Mouse (Mus musculus) midbrain, embryonic 12.5 days (tissue): ENCODE data around the gene Polr3h. TPM values are rescaled to one million over a fixed set of nuclear protein-coding genes. Genes with fewer than 3 reads are reported as not detected.

ENCODE experiments used
- ATAC-seq: fragments of 200-750 bp; cut with Nextera tagmentation; 2 replicates; pipeline ENCODE4 v1.8.0; 2017; ENCODE audit warnings: low read depth, moderate TSS enrichment, moderate library complexity; ENCODE audit not compliant: low FRiP score
- H3K27ac ChIP-seq: fragments of 300-500 bp; sonication (generic); replicated peaks from 2 replicates; pipeline ENCODE4 v1.5.1; 2016; ENCODE audit warnings: mild to moderate bottlenecking
- H3K27me3 ChIP-seq: fragments of 300-500 bp; sonication (generic); 2 replicates; pipeline ENCODE4 v1.6.1; 2016; ENCODE audit warnings: mild to moderate bottlenecking
- H3K36me3 ChIP-seq: fragments of 300-500 bp; sonication (generic); 2 replicates; pipeline ENCODE4 v1.6.1; 2016
- H3K4me1 ChIP-seq: fragments of 300-500 bp; sonication (generic); 2 replicates; pipeline ENCODE4 v1.6.1; 2016
- H3K4me2 ChIP-seq: fragments of 300-500 bp; sonication (generic); replicated peaks from 2 replicates; pipeline ENCODE4 v1.6.1; 2016; ENCODE audit warnings: mild to moderate bottlenecking, moderate library complexity
- H3K4me3 ChIP-seq: fragments of 300-500 bp; sonication (generic); 2 replicates; pipeline ENCODE4 v1.5.1; 2016; ENCODE audit warnings: mild to moderate bottlenecking
- H3K9ac ChIP-seq: fragments of 300-500 bp; sonication (generic); replicated peaks from 2 replicates; pipeline ENCODE4 v1.6.1; 2016; ENCODE audit warnings: mild to moderate bottlenecking, moderate library complexity
- H3K9me3 ChIP-seq: fragments of 300-500 bp; sonication (generic); 2 replicates; pipeline ENCODE4 v1.6.1; 2016; ENCODE audit warnings: mild to moderate bottlenecking
- WGBS: fragments of 180-500 bp; shearing (Covaris S2); methylation state at CpG from one replicate; pipeline ENCODE4 v1.1.7; 2016; 5-methylcytosine and 5-hydroxymethylcytosine counted together
- polyA plus RNA-seq: library from polyadenylated mRNA; unstranded; fragments of >200 nt; fragmentation: Nextera tagmentation; extraction: Ambion mirVana; gene quantifications from 2 replicates; pipeline ENCODE4 v1.2.1, GENCODE M21; 2016

The Polr3h gene
- polyA plus RNA-seq, 1 experiment from 2014 or later: 71.6 TPM

- Histone ChIP-seq H3K9me3 (no peaks in the 10 kb centered on the region), H3K4me1 (peaks cover 26% of the 10 kb centered on the region), H3K9ac (peak within 1 kb of the TSS; percentile 86), H3K4me2 (peak within 1 kb of the TSS; percentile 96), H3K36me3 (peaks cover 5% of the 10 kb centered on the region; the same call in 1 of the 2 replicates), H3K4me3 (peak within 1 kb of the TSS; percentile 91), H3K27ac (peak within 1 kb of the TSS; percentile 85), H3K27me3 (no peaks in the 10 kb centered on the region)
- WGBS: under 1% methylated on average over 44 of the region's 44 CpGs
- ATAC-seq: no peak; the same call in 1 of the 2 replicates
These were observed 67.3 kb downstream of the Polr3h start, which contains the start of gene Tob2 for GRCm38 (mm10) chr15:81858517-81859329. TSS of gene Tob2 (minus strand) at chr15:81858796.

GRCm38 (mm10) chr15:81858138-81858516 is 67.9 kb downstream of the Polr3h start:
- peak; percentile 14; the same call in 1 of the 2 replicates for ATAC-seq
- H3K9ac ChIP-seq: peak overlapping the region; percentile 86

DNA sequence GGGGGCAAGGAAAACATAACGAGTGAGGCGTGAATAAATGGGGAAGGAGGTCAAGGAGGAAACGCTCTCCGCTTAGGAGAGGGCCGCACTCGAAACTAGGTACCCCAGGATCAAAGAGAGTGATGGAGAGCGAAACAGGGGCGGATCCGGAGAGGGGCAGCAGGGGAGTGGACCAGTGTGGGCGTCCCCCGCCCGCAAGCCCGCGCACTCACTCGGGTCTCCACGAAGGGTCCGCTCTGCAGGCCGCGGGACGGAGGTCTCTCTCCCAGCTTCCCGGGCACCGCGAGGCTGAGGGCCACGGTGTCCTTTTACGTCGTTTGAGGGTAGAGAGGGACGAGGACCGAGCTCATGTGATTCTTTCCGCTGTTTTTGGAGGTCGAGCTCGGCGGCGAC is 68.3 kb downstream of the Polr3h start:
- Histone ChIP-seq H3K27me3 (no peaks in the 10 kb centered on the region), H3K4me3 (peak overlapping the region; percentile 91), H3K4me2 (peak overlapping the region; percentile 96), H3K4me1 (peaks cover 26% of the 10 kb centered on the region), H3K27ac (peak overlapping the region; percentile 85), H3K36me3 (peaks cover 9% of the 10 kb centered on the region; the same call in 1 of the 2 replicates), H3K9me3 (no peaks in the 10 kb centered on the region), H3K9ac (peak overlapping the region; percentile 86)
- no peak for ATAC-seq
- WGBS: under 1% methylated on average over 30 of the region's 33 CpGs

More at GRCm38 (mm10) chr15:81858138-81858516, 67.9 kb downstream of the Polr3h start:
- peak overlapping the region; percentile 85 for H3K27ac ChIP-seq
- H3K36me3 ChIP-seq: peaks cover 5% of the 10 kb centered on the region; the same call in 1 of the 2 replicates
- H3K9me3 ChIP-seq: no peaks in the 10 kb centered on the region
- peaks cover 26% of the 10 kb centered on the region for H3K4me1 ChIP-seq
- peak overlapping the region; percentile 96 for H3K4me2 ChIP-seq
- WGBS: under 1% methylated on average over 23 of the region's 23 CpGs
- H3K27me3 ChIP-seq: no peaks in the 10 kb centered on the region
- peak overlapping the region; percentile 91 for H3K4me3 ChIP-seq

GRCm38 (mm10) chr15:81856938-81857723 is 68.9 kb downstream of the Polr3h start:
- Histone ChIP-seq H3K4me2 (peak overlapping the region; percentile 96), H3K4me3 (peak overlapping the region; percentile 91), H3K27ac (peak overlapping the region; percentile 85), H3K4me1 (peaks cover 26% of the 10 kb centered on the region), H3K9ac (peak overlapping the region; percentile 86), H3K36me3 (peaks cover 14% of the 10 kb centered on the region; the same call in 1 of the 2 replicates), H3K27me3 (no peaks in the 10 kb centered on the region), H3K9me3 (no peaks in the 10 kb centered on the region)
- under 1% methylated on average over 14 of the region's 14 CpGs for WGBS
- no peak for ATAC-seq

DNA sequence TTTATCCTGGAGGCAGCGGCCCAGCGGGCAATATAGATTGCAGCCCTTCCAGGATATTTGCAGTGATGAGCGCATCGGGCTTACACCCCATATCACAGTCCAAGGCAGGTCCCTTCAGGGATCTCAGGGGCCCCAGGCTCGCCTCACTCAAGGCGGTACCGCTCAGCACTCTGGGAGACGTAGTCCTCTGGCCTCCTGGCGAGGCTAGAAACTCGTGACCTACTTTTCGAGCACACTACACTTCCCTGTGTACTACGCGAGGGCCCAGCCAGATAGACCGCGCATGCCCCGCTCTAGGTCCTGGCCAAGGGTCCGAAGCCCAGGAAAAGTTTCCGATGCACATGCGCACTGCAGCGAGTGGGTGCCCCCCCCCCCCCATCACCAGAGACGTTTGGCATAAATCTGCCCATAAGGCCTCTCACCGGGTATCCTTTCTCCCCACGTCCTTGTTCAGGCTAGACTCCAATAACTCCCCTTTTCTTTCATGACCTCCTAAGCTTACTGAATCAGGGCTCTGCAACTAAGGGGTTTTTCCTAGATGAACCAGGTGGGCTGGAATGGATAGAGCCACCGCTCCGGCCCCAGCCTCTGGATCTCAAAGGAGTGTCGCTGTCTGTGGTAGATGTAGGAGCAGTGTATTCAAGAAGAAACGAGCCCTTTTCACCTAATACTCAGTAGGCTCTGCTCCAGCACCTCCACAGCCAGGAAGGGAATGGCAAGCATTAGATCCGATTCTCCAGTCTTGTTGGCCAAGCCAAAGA is 69.8 kb downstream of the Polr3h start:
- Histone ChIP-seq H3K27ac (peak overlapping the region; percentile 85), H3K4me1 (peaks cover 26% of the 10 kb centered on the region), H3K9ac (peak overlapping the region; percentile 86), H3K4me2 (peak overlapping the region; percentile 96), H3K36me3 (peaks cover 22% of the 10 kb centered on the region), H3K4me3 (peak overlapping the region; percentile 91), H3K9me3 (no peaks in the 10 kb centered on the region), H3K27me3 (no peaks in the 10 kb centered on the region)
- WGBS: 0% methylated on average over 28 of the region's 28 CpGs
- ATAC-seq: peak; percentile 92

DNA sequence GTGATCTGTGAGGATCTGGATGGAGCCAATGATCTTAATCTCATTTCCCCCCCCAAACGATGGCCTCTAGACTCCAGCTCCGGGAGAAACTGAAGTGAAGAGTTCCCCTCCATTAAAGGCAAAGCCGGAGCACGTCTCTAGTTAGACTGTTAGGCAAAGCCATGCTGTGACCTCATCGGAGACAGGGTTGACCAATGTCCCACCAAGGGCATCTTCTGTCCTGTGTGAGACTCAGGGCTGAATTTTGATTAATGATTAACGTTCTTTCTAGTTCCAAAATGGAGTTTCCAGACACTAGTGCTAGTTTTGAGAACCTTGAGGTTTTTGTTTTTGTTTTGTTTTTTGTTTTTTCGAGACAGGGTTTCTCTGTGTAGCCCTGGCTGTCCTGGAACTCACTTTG is 73.0 kb downstream of the Polr3h start:
- 93% methylated on average over 7 of the region's 7 CpGs for WGBS
- Histone ChIP-seq H3K9ac (no peak overlapping the region), H3K27me3 (no peaks in the 10 kb centered on the region), H3K4me2 (no peak overlapping the region), H3K9me3 (no peaks in the 10 kb centered on the region), H3K4me3 (no peak overlapping the region), H3K36me3 (peaks cover 47% of the 10 kb centered on the region), H3K27ac (no peak overlapping the region), H3K4me1 (peaks cover 16% of the 10 kb centered on the region)
- ATAC-seq: no peak

- no peaks in the 10 kb centered on the region for H3K9me3 ChIP-seq
- ATAC-seq: no peak
- H3K4me1 ChIP-seq: peaks cover 16% of the 10 kb centered on the region
- H3K27me3 ChIP-seq: no peaks in the 10 kb centered on the region
- no peak overlapping the region for H3K4me2 ChIP-seq
- H3K36me3 ChIP-seq: peaks cover 52% of the 10 kb centered on the region
- 93% methylated on average over 9 of the region's 9 CpGs for WGBS
- no peak overlapping the region for H3K27ac ChIP-seq
- no peak overlapping the region for H3K4me3 ChIP-seq
- H3K9ac ChIP-seq: no peak overlapping the region
These were observed 73.5 kb downstream of the Polr3h start for GRCm38 (mm10) chr15:81852411-81853000.

- no peak overlapping the region for H3K27ac ChIP-seq
- H3K4me1 ChIP-seq: peaks cover 9% of the 10 kb centered on the region; the same call in 1 of the 2 replicates
- no peaks in the 10 kb centered on the region for H3K27me3 ChIP-seq
- peaks cover 53% of the 10 kb centered on the region for H3K36me3 ChIP-seq
- WGBS: 96% methylated on average over 15 of the region's 15 CpGs
- H3K9ac ChIP-seq: no peak overlapping the region
- H3K4me2 ChIP-seq: no peak overlapping the region
- no peaks in the 10 kb centered on the region for H3K9me3 ChIP-seq
- H3K4me3 ChIP-seq: no peak overlapping the region
- no peak for ATAC-seq
These were observed 74.7 kb downstream of the Polr3h start for GRCm38 (mm10) chr15:81851375-81851774.

GRCm38 (mm10) chr15:81850718-81851117 is 75.3 kb downstream of the Polr3h start:
- Histone ChIP-seq H3K4me2 (no peak overlapping the region), H3K27ac (no peak overlapping the region), H3K27me3 (no peaks in the 10 kb centered on the region), H3K4me3 (no peak overlapping the region), H3K9ac (no peak overlapping the region), H3K36me3 (peaks cover 54% of the 10 kb centered on the region), H3K9me3 (no peaks in the 10 kb centered on the region), H3K4me1 (peaks cover 9% of the 10 kb centered on the region)
- no peak for ATAC-seq
- WGBS: 93% methylated on average over 14 of the region's 14 CpGs

GRCm38 (mm10) chr15:81849104-81849503 is 76.9 kb downstream of the Polr3h start:
- Histone ChIP-seq H3K27me3 (no peaks in the 10 kb centered on the region), H3K9me3 (no peaks in the 10 kb centered on the region), H3K4me3 (no peak overlapping the region), H3K4me2 (no peak overlapping the region), H3K36me3 (peaks cover 56% of the 10 kb centered on the region), H3K4me1 (peaks cover 4% of the 10 kb centered on the region; the same call in 1 of the 2 replicates), H3K9ac (no peak overlapping the region), H3K27ac (no peak overlapping the region)
- no peak for ATAC-seq
- WGBS: 89% methylated on average over 9 of the region's 9 CpGs

DNA sequence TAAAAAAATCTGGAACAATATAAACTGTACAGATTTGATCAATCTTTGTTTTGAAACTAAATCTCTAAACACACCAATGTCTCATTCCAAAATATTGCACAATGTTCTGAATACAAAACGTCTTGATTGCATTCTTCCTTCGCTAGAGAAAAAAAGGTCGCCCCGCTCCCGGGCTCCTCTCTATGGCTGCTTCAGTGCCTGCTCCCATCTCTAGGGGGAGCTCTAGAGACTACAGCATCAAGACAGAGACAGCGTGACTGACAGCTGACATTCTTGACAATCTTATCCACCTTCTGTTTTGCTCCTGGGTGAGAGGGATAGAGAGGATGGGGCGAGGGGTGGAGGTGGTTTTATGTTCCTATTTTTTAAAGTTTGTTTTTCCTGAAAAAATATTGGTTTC is 77.7 kb downstream of the Polr3h start:
- Histone ChIP-seq H3K27me3 (no peaks in the 10 kb centered on the region), H3K4me3 (no peak overlapping the region), H3K27ac (no peak overlapping the region), H3K9me3 (no peaks in the 10 kb centered on the region), H3K9ac (no peak overlapping the region), H3K4me1 (peaks cover 4% of the 10 kb centered on the region; the same call in 1 of the 2 replicates), H3K4me2 (no peak overlapping the region), H3K36me3 (peaks cover 50% of the 10 kb centered on the region)
- 43% methylated on average over 7 of the region's 7 CpGs for WGBS
- no peak for ATAC-seq
